Comparison of ENCODE assay signal across 13 mouse cellular contexts in the genomic region with DNA sequence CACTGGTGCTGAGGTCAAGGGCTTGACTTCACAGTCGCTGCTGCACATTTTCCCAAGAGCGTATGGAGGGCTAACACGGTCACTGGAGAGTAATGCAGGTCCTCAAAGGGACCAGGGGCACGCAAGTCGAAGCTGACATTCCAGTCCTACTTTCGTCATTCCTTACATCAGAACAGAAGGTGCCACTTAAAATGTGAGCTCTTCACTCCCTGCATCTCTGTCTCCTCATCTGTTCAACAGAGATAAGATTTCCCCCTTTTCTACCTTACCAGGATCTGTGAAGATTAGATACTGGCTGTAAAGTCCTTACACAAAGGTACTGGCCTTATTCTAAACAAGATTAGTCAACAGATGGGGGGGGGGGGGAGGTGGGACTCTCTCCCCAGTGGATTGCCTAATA.
DNase-seq lines count a peak whose midpoint lies in the region; ATAC-seq and TF ChIP-seq lines count a peak whose summit lies in the region.
"Had no signal": no experiment of that assay in that cellular context is flagged by ENCODE, and none has a peak within 500 bp of the region (broad histone marks: within the 10 kb centered on the region; RNA-seq: fewer than 3 reads in every experiment).

No protein-coding gene starts in this region.

- no peaks in the 10 kb centered on the region for H3K9me3 ChIP-seq in forebrain, embryonic 10.5 days
- no peaks in the 10 kb centered on the region for H3K9me3 ChIP-seq in forebrain, postnatal 0 days (ENCODE audit: low read length)
- no peaks in the 10 kb centered on the region for H3K9me3 ChIP-seq in lung, embryonic 15.5 days
- no peaks in the 10 kb centered on the region for H3K9me3 ChIP-seq in embryonic facial prominence, embryonic 10.5 days
- no peaks in the 10 kb centered on the region for H3K9me3 ChIP-seq in liver, postnatal 0 days (ENCODE audit: low read length)
- H3K9me3 ChIP-seq: neural tube, embryonic 13.5 days had no signal

- H3K27ac ChIP-seq in forebrain, embryonic 10.5 days = peak overlapping the region; percentile 87
- no peak overlapping the region for H3K27ac ChIP-seq in forebrain, postnatal 0 days (ENCODE audit: low read depth, low read length)
- H3K27ac ChIP-seq in lung, embryonic 15.5 days = peak overlapping the region; percentile 85
- H3K27ac ChIP-seq in embryonic facial prominence, embryonic 10.5 days (replicated peaks) = no peak overlapping the region; the same call in 1 of the 2 replicates
- H3K27ac ChIP-seq in liver, postnatal 0 days (ENCODE audit: low read depth) = no peak overlapping the region
- H3K27ac ChIP-seq: hindbrain, postnatal 0 days; macrophage had no signal

- H3K36me3 ChIP-seq in forebrain, embryonic 10.5 days (replicated peaks) = no peaks in the 10 kb centered on the region
- H3K36me3 ChIP-seq in forebrain, postnatal 0 days (ENCODE audit: insufficient read depth) = no peaks in the 10 kb centered on the region
- H3K36me3 ChIP-seq in lung, embryonic 15.5 days = no peaks in the 10 kb centered on the region
- H3K36me3 ChIP-seq in embryonic facial prominence, embryonic 10.5 days (replicated peaks) = no peaks in the 10 kb centered on the region
- H3K36me3 ChIP-seq in liver, postnatal 0 days (replicated peaks; ENCODE audit: insufficient read depth, low read length) = no peaks in the 10 kb centered on the region
- H3K36me3 ChIP-seq: neural tube, embryonic 13.5 days had no signal

- no peak for DNase-seq in forebrain, embryonic 10.5 days (ENCODE audit: extremely low spot score, low spot score)
- no peak for DNase-seq in forebrain, postnatal 0 days
- DNase-seq in lung, adult 2 months = no peak
- DNase-seq in embryonic facial prominence, embryonic 10.5 days (ENCODE audit: low spot score) = peak; percentile 22
- no peak for DNase-seq in liver, postnatal 0 days
- DNase-seq in kidney, postnatal 10 days = no peak
- DNase-seq: cerebellum, postnatal 36 days had no signal

- no peak for ATAC-seq in forebrain, postnatal 0 days
- no peak for ATAC-seq in lung, embryonic 15.5 days (ENCODE audit: borderline replicate concordance, extremely low read depth, low FRiP score, low TSS enrichment)
- ATAC-seq in liver, postnatal 0 days = peak; percentile 29; the same call in 1 of the 2 replicates
- no peak for ATAC-seq in inflammation-experienced regulatory T-cells, adult 6 months
- ATAC-seq: activated CD4-positive, CD25-positive, alpha-beta regulatory T cell, adult 4 months; hindbrain, postnatal 0 days had no signal

- TF ChIP-seq CTCF in forebrain, postnatal 0 days (IDR thresholded peaks at IDR 0.05; ENCODE audit: low read depth) = no peak
- TF ChIP-seq CTCF in lung, adult 2 months (IDR thresholded peaks at IDR 0.05; ENCODE audit: insufficient read depth, low read length) = no peak
- no peak for TF ChIP-seq CTCF in liver, postnatal 0 days (IDR thresholded peaks at IDR 0.05; ENCODE audit: low read depth)

- H3K4me1 ChIP-seq in forebrain, embryonic 10.5 days = peaks cover 55% of the 10 kb centered on the region
- no peaks in the 10 kb centered on the region for H3K4me1 ChIP-seq in forebrain, postnatal 0 days (ENCODE audit: insufficient read depth)
- H3K4me1 ChIP-seq in lung, embryonic 15.5 days = peaks cover 21% of the 10 kb centered on the region
- peaks cover 2% of the 10 kb centered on the region; the same call in 1 of the 2 replicates for H3K4me1 ChIP-seq in lung, adult 2 months (ENCODE audit: control insufficient read depth, insufficient read depth, low read length)
- H3K4me1 ChIP-seq in embryonic facial prominence, embryonic 10.5 days = peaks cover 33% of the 10 kb centered on the region
- H3K4me1 ChIP-seq in liver, postnatal 0 days (ENCODE audit: insufficient read depth) = peaks cover 8% of the 10 kb centered on the region

- no peak overlapping the region for H3K4me3 ChIP-seq in forebrain, embryonic 10.5 days
- H3K4me3 ChIP-seq in forebrain, postnatal 0 days (ENCODE audit: low read depth, low read length) = no peak overlapping the region
- H3K4me3 ChIP-seq in lung, embryonic 15.5 days = no peak overlapping the region
- no peak overlapping the region for H3K4me3 ChIP-seq in lung, adult 2 months (replicated peaks; ENCODE audit: extremely low read depth, low read depth, low read length)
- no peak overlapping the region for H3K4me3 ChIP-seq in embryonic facial prominence, embryonic 10.5 days
- no peak overlapping the region for H3K4me3 ChIP-seq in liver, postnatal 0 days (ENCODE audit: low read depth, low read length)

- H3K4me2 ChIP-seq in forebrain, postnatal 0 days (ENCODE audit: low read depth) = no peak overlapping the region
- H3K4me2 ChIP-seq in lung, embryonic 15.5 days = peak overlapping the region; percentile 47; the same call in 1 of the 2 replicates
- H3K4me2 ChIP-seq in liver, postnatal 0 days (ENCODE audit: low read depth, low read length) = peak overlapping the region; percentile 45

- peak; percentile 82 for TF ChIP-seq EP300 in liver, postnatal 0 days (IDR thresholded peaks at IDR 0.05; ENCODE audit: low read depth)

- TF ChIP-seq POLR2A in lung, adult 2 months (IDR thresholded peaks at IDR 0.05; ENCODE audit: borderline replicate concordance, extremely low read depth, low read depth, low read length) = no peak

- 12% methylated on average over 6 of the region's 6 CpGs for WGBS in forebrain, embryonic 10.5 days
- 37% methylated on average over 6 of the region's 6 CpGs for WGBS in forebrain, postnatal 0 days
- 35% methylated on average over 6 of the region's 6 CpGs for WGBS in lung, embryonic 15.5 days
- WGBS in lung, adult 2 months = 81% methylated on average over 6 of the region's 6 CpGs
- 16% methylated on average over 6 of the region's 6 CpGs for WGBS in embryonic facial prominence, embryonic 10.5 days
- 46% methylated on average over 6 of the region's 6 CpGs for WGBS in liver, postnatal 0 days (ENCODE audit: insufficient replicate concordance)

- no peaks in the 10 kb centered on the region for H3K27me3 ChIP-seq in forebrain, embryonic 10.5 days (ENCODE audit: poor library complexity, severe bottlenecking)
- H3K27me3 ChIP-seq in forebrain, postnatal 0 days (ENCODE audit: insufficient read depth, low read length) = no peaks in the 10 kb centered on the region
- H3K27me3 ChIP-seq in lung, embryonic 15.5 days = no peaks in the 10 kb centered on the region
- no peaks in the 10 kb centered on the region for H3K27me3 ChIP-seq in embryonic facial prominence, embryonic 10.5 days (replicated peaks; ENCODE audit: low read depth, poor library complexity, severe bottlenecking)
- no peaks in the 10 kb centered on the region for H3K27me3 ChIP-seq in liver, postnatal 0 days (ENCODE audit: insufficient read depth, low read length)
- H3K27me3 ChIP-seq: neural tube, embryonic 13.5 days had no signal

- H3K9ac ChIP-seq in forebrain, postnatal 0 days = no peak overlapping the region
- H3K9ac ChIP-seq in lung, embryonic 15.5 days = no peak overlapping the region
- H3K9ac ChIP-seq in liver, postnatal 0 days (replicated peaks) = no peak overlapping the region

Comparison
In these comparisons a context has a peak if more than half of its experiments do, and no peak if none do; other contexts are left out.
1. H3K27ac ChIP-seq: peak in forebrain, embryonic 10.5 days (single experiment) and lung, embryonic 15.5 days (single experiment); none in forebrain, postnatal 0 days (single experiment), embryonic facial prominence, embryonic 10.5 days (single experiment) and liver, postnatal 0 days (single experiment).